Mouse (Mus musculus): ENCODE measurements around the gene Grk5. TPM values are rescaled to one million over a fixed set of nuclear protein-coding genes. Genes with fewer than 3 reads are reported as not detected.

Gene Grk5
- polyA plus RNA-seq, 1 experiment = 5.8 TPM

GRCm38 (mm10) chr19:60959706-60960230 is 70.2 kb downstream of the Grk5 start:
- no peak for TF ChIP-seq POLR2A (IDR thresholded peaks at IDR 0.05; ENCODE audit: extremely low read depth, insufficient read depth, low read length)
- TF ChIP-seq CTCF (IDR thresholded peaks at IDR 0.05; ENCODE audit: extremely low read depth, insufficient read depth, low read length) = no peak
- H3K27ac ChIP-seq (ENCODE audit: insufficient read depth, low read length) = no peak overlapping the region
- peaks cover 2% of the 10 kb centered on the region; the same call in 1 of the 2 replicates for H3K4me1 ChIP-seq (ENCODE audit: control insufficient read depth, insufficient read depth, low read length)
- no peak overlapping the region for H3K4me3 ChIP-seq (ENCODE audit: insufficient read depth, low read length)

GRCm38 (mm10) chr19:60962358-60963061 is 73.0 kb downstream of the Grk5 start:
- H3K4me3 ChIP-seq (ENCODE audit: insufficient read depth, low read length) = no peak overlapping the region
- TF ChIP-seq CTCF (IDR thresholded peaks at IDR 0.05; ENCODE audit: extremely low read depth, insufficient read depth, low read length) (no peak), POLR2A (IDR thresholded peaks at IDR 0.05; ENCODE audit: extremely low read depth, insufficient read depth, low read length) (no peak)
- H3K4me1 ChIP-seq (ENCODE audit: control insufficient read depth, insufficient read depth, low read length) = peaks cover 2% of the 10 kb centered on the region; the same call in 1 of the 2 replicates
- H3K27ac ChIP-seq (ENCODE audit: insufficient read depth, low read length) = no peak overlapping the region

- Histone ChIP-seq H3K27ac (ENCODE audit: insufficient read depth, low read length) (no peak overlapping the region), H3K4me3 (ENCODE audit: insufficient read depth, low read length) (no peak overlapping the region), H3K4me1 (ENCODE audit: control insufficient read depth, insufficient read depth, low read length) (no peaks in the 10 kb centered on the region)
- TF ChIP-seq CTCF (IDR thresholded peaks at IDR 0.05; ENCODE audit: extremely low read depth, insufficient read depth, low read length) (no peak), POLR2A (IDR thresholded peaks at IDR 0.05; ENCODE audit: extremely low read depth, insufficient read depth, low read length) (no peak)
Observed at GRCm38 (mm10) chr19:60967909-60968308, 78.4 kb downstream of the Grk5 start.

- no peak overlapping the region for H3K4me3 ChIP-seq (ENCODE audit: insufficient read depth, low read length)
- TF ChIP-seq CTCF (IDR thresholded peaks at IDR 0.05; ENCODE audit: extremely low read depth, insufficient read depth, low read length) = no peak
- TF ChIP-seq POLR2A (IDR thresholded peaks at IDR 0.05; ENCODE audit: extremely low read depth, insufficient read depth, low read length) = no peak
- H3K4me1 ChIP-seq (ENCODE audit: control insufficient read depth, insufficient read depth, low read length) = no peaks in the 10 kb centered on the region
- H3K27ac ChIP-seq (ENCODE audit: insufficient read depth, low read length) = no peak overlapping the region
Observed at GRCm38 (mm10) chr19:60970406-60970805, 80.9 kb downstream of the Grk5 start.

- Histone ChIP-seq H3K4me1 (ENCODE audit: control insufficient read depth, insufficient read depth, low read length) (no peaks in the 10 kb centered on the region), H3K27ac (ENCODE audit: insufficient read depth, low read length) (no peak overlapping the region), H3K4me3 (ENCODE audit: insufficient read depth, low read length) (no peak overlapping the region)
- TF ChIP-seq POLR2A (IDR thresholded peaks at IDR 0.05; ENCODE audit: extremely low read depth, insufficient read depth, low read length) = no peak
- TF ChIP-seq CTCF (IDR thresholded peaks at IDR 0.05; ENCODE audit: extremely low read depth, insufficient read depth, low read length) = no peak
Observed at GRCm38 (mm10) chr19:60971598-60971997, 82.0 kb downstream of the Grk5 start.

- H3K4me1 ChIP-seq (ENCODE audit: control insufficient read depth, insufficient read depth, low read length) = no peaks in the 10 kb centered on the region
- no peak for TF ChIP-seq CTCF (IDR thresholded peaks at IDR 0.05; ENCODE audit: extremely low read depth, insufficient read depth, low read length)
- TF ChIP-seq POLR2A (IDR thresholded peaks at IDR 0.05; ENCODE audit: extremely low read depth, insufficient read depth, low read length) = no peak
- H3K4me3 ChIP-seq (ENCODE audit: insufficient read depth, low read length) = no peak overlapping the region
- no peak overlapping the region for H3K27ac ChIP-seq (ENCODE audit: insufficient read depth, low read length)
Observed at GRCm38 (mm10) chr19:60972281-60973015, 82.9 kb downstream of the Grk5 start.

- Histone ChIP-seq H3K4me3 (ENCODE audit: insufficient read depth, low read length) (no peak overlapping the region), H3K4me1 (ENCODE audit: control insufficient read depth, insufficient read depth, low read length) (no peaks in the 10 kb centered on the region), H3K27ac (ENCODE audit: insufficient read depth, low read length) (no peak overlapping the region)
- TF ChIP-seq CTCF (IDR thresholded peaks at IDR 0.05; ENCODE audit: extremely low read depth, insufficient read depth, low read length) = no peak
- TF ChIP-seq POLR2A (IDR thresholded peaks at IDR 0.05; ENCODE audit: extremely low read depth, insufficient read depth, low read length) = no peak
Observed at GRCm38 (mm10) chr19:60973508-60973907, 84.0 kb downstream of the Grk5 start.

GRCm38 (mm10) chr19:60979581-60979980 is 90.0 kb downstream of the Grk5 start:
- H3K4me1 ChIP-seq (ENCODE audit: control insufficient read depth, insufficient read depth, low read length) = no peaks in the 10 kb centered on the region
- no peak overlapping the region for H3K27ac ChIP-seq (ENCODE audit: insufficient read depth, low read length)
- H3K4me3 ChIP-seq (ENCODE audit: insufficient read depth, low read length) = no peak overlapping the region
- TF ChIP-seq CTCF (IDR thresholded peaks at IDR 0.05; ENCODE audit: extremely low read depth, insufficient read depth, low read length) = no peak
- TF ChIP-seq POLR2A (IDR thresholded peaks at IDR 0.05; ENCODE audit: extremely low read depth, insufficient read depth, low read length) = no peak

- H3K4me3 ChIP-seq (ENCODE audit: insufficient read depth, low read length) = no peak overlapping the region
- H3K27ac ChIP-seq (ENCODE audit: insufficient read depth, low read length) = no peak overlapping the region
- no peaks in the 10 kb centered on the region for H3K4me1 ChIP-seq (ENCODE audit: control insufficient read depth, insufficient read depth, low read length)
- TF ChIP-seq POLR2A (IDR thresholded peaks at IDR 0.05; ENCODE audit: extremely low read depth, insufficient read depth, low read length) (no peak), CTCF (IDR thresholded peaks at IDR 0.05; ENCODE audit: extremely low read depth, insufficient read depth, low read length) (no peak)
Observed at GRCm38 (mm10) chr19:60981391-60981790, 91.8 kb downstream of the Grk5 start.

Measured in cortical plate, adult 2 months (tissue).